Mouse (Mus musculus) erythroblast, embryonic 14.5 days (primary cell): ENCODE data around the gene Tspan31.

Source experiments
- GATA1 ChIP-seq: IDR thresholded peaks from 2 replicates; pipeline ENCODE4 v1.6.1; 2012; ENCODE audit warnings: low read length, inconsistent platforms, mixed read lengths
- TAL1 ChIP-seq: IDR thresholded peaks from 3 replicates; pipeline ENCODE4 v1.6.1; 2012; ENCODE audit warnings: low read length, inconsistent platforms, mixed read lengths

DNA sequence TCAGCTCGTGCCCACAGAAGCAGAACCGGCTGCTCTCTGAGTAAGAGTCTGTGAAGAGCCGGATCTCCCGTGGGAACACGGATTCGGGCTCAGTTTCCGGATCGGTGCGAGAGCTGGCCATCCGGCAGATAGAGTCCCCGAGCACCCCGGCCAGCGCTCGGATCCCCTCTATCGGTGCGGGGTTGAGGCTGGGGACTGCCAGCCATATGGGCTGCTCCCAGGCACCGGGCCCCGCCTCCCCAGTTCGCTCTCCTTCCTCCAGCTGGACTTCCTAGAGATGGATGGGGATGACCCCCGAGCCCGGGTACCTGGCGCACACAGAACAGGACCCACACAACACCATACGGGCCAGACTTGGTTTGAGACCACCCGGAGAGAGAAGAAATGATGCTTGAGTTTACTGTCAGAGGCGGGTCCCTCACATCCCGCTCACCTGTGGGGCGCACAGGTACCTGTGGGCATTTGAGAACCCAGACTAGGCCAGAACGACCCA lies 28.7 kb downstream of the Tspan31 start, which contains the start of the genes Mettl1 and Eef1akmt3:
- TF ChIP-seq TAL1 (no peak), GATA1 (no peak)
